Mouse (Mus musculus): ENCODE results near the gene Med15. TPM values are rescaled to one million over a fixed set of nuclear protein-coding genes. Genes with fewer than 3 reads are reported as not detected.
A peak's percentile ranks its signal among the peaks of the same experiment; 100 is the strongest.
"Not testable (repeated sequence)": the region's sequence is repeated elsewhere in the genome, so short reads cannot be mapped to it uniquely, and the experiment has no call there.

Med15 gene
- polyA plus RNA-seq, 1 experiment from 2014 or later = 19.4 TPM

GRCm38 (mm10) chr16:17616212-17616611 is 116.5 kb downstream of the Med15 start:
- Histone ChIP-seq H3K4me2 (replicated peaks; ENCODE audit: low read depth) (no peak overlapping the region), H3K9ac (ENCODE audit: low read length) (no peak overlapping the region), H3K4me3 (ENCODE audit: low read depth, low read length) (no peak overlapping the region), H3K4me1 (replicated peaks; ENCODE audit: control insufficient read depth, insufficient read depth) (no peaks in the 10 kb centered on the region), H3K27ac (replicated peaks) (no peak overlapping the region), H3K27me3 (ENCODE audit: control insufficient read depth, insufficient read depth, low read length) (no peaks in the 10 kb centered on the region), H3K36me3 (ENCODE audit: control insufficient read depth, insufficient read depth, low read length) (no peaks in the 10 kb centered on the region), H3K9me3 (ENCODE audit: control insufficient read depth, low read length) (no peaks in the 10 kb centered on the region)
- WGBS = 69% methylated on average over 5 of the region's 5 CpGs
- ATAC-seq (ENCODE audit: low FRiP score, low TSS enrichment) (no peak), DNase-seq (ENCODE audit: low spot score) (no peak)
- TF ChIP-seq CTCF (IDR thresholded peaks at IDR 0.05; ENCODE audit: low read depth) (no peak), EP300 (optimal IDR thresholded peaks at IDR 0.05) (no peak)

- H3K9me3 ChIP-seq (ENCODE audit: control insufficient read depth, low read length); H3K4me3 ChIP-seq (ENCODE audit: low read depth, low read length); H3K27me3 ChIP-seq (ENCODE audit: control insufficient read depth, insufficient read depth, low read length); H3K36me3 ChIP-seq (ENCODE audit: control insufficient read depth, insufficient read depth, low read length); DNase-seq (ENCODE audit: low spot score); H3K4me1 ChIP-seq (replicated peaks; ENCODE audit: control insufficient read depth, insufficient read depth); H3K27ac ChIP-seq (replicated peaks); ATAC-seq (ENCODE audit: low FRiP score, low TSS enrichment); H3K9ac ChIP-seq (ENCODE audit: low read length); H3K4me2 ChIP-seq (replicated peaks; ENCODE audit: low read depth): not testable (repeated sequence)
- peak; percentile 70 for TF ChIP-seq CTCF (IDR thresholded peaks at IDR 0.05; ENCODE audit: low read depth)
- WGBS = 91% methylated on average over 6 of the region's 6 CpGs
Observed at GRCm38 (mm10) chr16:17614740-17615139, 118.0 kb downstream of the Med15 start.

GRCm38 (mm10) chr16:17611383-17611782 is 121.3 kb downstream of the Med15 start:
- no peak for ATAC-seq (ENCODE audit: low FRiP score, low TSS enrichment)
- H3K27me3 ChIP-seq (ENCODE audit: control insufficient read depth, insufficient read depth, low read length) = no peaks in the 10 kb centered on the region
- no peak for DNase-seq (ENCODE audit: low spot score)
- H3K27ac ChIP-seq (replicated peaks) = no peak overlapping the region
- H3K36me3 ChIP-seq (ENCODE audit: control insufficient read depth, insufficient read depth, low read length) = no peaks in the 10 kb centered on the region
- TF ChIP-seq CTCF (IDR thresholded peaks at IDR 0.05; ENCODE audit: low read depth) (no peak), EP300 (optimal IDR thresholded peaks at IDR 0.05) (no peak)
- WGBS = 53% methylated on average over 4 of the region's 4 CpGs
- no peak overlapping the region for H3K9ac ChIP-seq (ENCODE audit: low read length)
- H3K4me1 ChIP-seq (replicated peaks; ENCODE audit: control insufficient read depth, insufficient read depth) = no peaks in the 10 kb centered on the region
- H3K9me3 ChIP-seq (ENCODE audit: control insufficient read depth, low read length) = no peaks in the 10 kb centered on the region
- H3K4me3 ChIP-seq (ENCODE audit: low read depth, low read length) = no peak overlapping the region
- no peak overlapping the region for H3K4me2 ChIP-seq (replicated peaks; ENCODE audit: low read depth)

DNA sequence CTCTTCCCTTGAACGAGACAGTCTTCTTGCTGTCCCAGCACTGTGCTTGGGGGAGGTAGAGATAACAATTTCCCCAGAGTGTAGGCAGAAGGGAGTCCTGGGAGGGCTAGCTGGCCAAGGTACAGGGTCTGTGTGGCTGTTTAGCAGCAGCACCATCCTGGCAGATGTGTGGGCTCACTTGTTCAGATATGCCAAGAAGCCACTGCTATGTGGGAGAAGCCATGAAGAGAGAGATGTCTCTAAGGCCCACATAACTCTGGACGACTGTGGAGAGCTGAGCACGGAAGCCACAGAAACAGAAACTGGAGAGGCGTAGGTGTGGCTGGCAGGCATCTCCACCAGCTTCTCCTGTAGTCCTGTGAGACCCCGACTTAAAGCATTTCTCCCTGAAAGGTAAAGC is 127.0 kb downstream of the Med15 start:
- Histone ChIP-seq H3K27me3 (ENCODE audit: control insufficient read depth, insufficient read depth, low read length) (no peaks in the 10 kb centered on the region), H3K4me1 (replicated peaks; ENCODE audit: control insufficient read depth, insufficient read depth) (no peaks in the 10 kb centered on the region), H3K9ac (ENCODE audit: low read length) (no peak overlapping the region), H3K36me3 (ENCODE audit: control insufficient read depth, insufficient read depth, low read length) (no peaks in the 10 kb centered on the region), H3K27ac (replicated peaks) (no peak overlapping the region), H3K4me3 (ENCODE audit: low read depth, low read length) (no peak overlapping the region), H3K9me3 (ENCODE audit: control insufficient read depth, low read length) (no peaks in the 10 kb centered on the region), H3K4me2 (replicated peaks; ENCODE audit: low read depth) (no peak overlapping the region)
- ATAC-seq (ENCODE audit: low FRiP score, low TSS enrichment) (no peak), DNase-seq (ENCODE audit: low spot score) (no peak)
- TF ChIP-seq CTCF (IDR thresholded peaks at IDR 0.05; ENCODE audit: low read depth) (no peak), EP300 (optimal IDR thresholded peaks at IDR 0.05) (no peak)
- WGBS = 73% methylated on average over 5 of the region's 5 CpGs

GRCm38 (mm10) chr16:17604941-17605340 is 127.8 kb downstream of the Med15 start:
- DNase-seq (ENCODE audit: low spot score) (no peak), ATAC-seq (ENCODE audit: low FRiP score, low TSS enrichment) (no peak)
- no peak for TF ChIP-seq CTCF (IDR thresholded peaks at IDR 0.05; ENCODE audit: low read depth)
- TF ChIP-seq EP300 (optimal IDR thresholded peaks at IDR 0.05) = no peak
- Histone ChIP-seq H3K4me1 (replicated peaks; ENCODE audit: control insufficient read depth, insufficient read depth) (no peaks in the 10 kb centered on the region), H3K27ac (replicated peaks) (no peak overlapping the region), H3K4me2 (replicated peaks; ENCODE audit: low read depth) (no peak overlapping the region), H3K27me3 (ENCODE audit: control insufficient read depth, insufficient read depth, low read length) (no peaks in the 10 kb centered on the region), H3K9me3 (ENCODE audit: control insufficient read depth, low read length) (no peaks in the 10 kb centered on the region), H3K9ac (ENCODE audit: low read length) (no peak overlapping the region), H3K4me3 (ENCODE audit: low read depth, low read length) (no peak overlapping the region), H3K36me3 (ENCODE audit: control insufficient read depth, insufficient read depth, low read length) (no peaks in the 10 kb centered on the region)
- 51% methylated on average over 4 of the region's 4 CpGs for WGBS

Other genes starting within 250 kb of the Med15 start
- gene Aifm3, start 243.3 kb downstream of the Med15 start, polyA plus RNA-seq (2015; fragmentation: Nextera tagmentation; extraction: Ambion mirVana) = 0.51 and 0.61 TPM in 2 replicates
- gene Lztr1, start 224.2 kb downstream of the Med15 start, polyA plus RNA-seq (2015; fragmentation: Nextera tagmentation; extraction: Ambion mirVana) = 27.3 and 34.4 TPM in 2 replicates
- 41.0 and 42.4 TPM in 2 replicates for gene Thap7, start 201.8 kb downstream of the Med15 start, polyA plus RNA-seq (2015; fragmentation: Nextera tagmentation; extraction: Ambion mirVana)
- gene Lrrc74b, start 171.6 kb downstream of the Med15 start, polyA plus RNA-seq (2015; fragmentation: Nextera tagmentation; extraction: Ambion mirVana) = 0.33 TPM in 2 replicates
- 1.5 and 1.7 TPM in 2 replicates for gene P2rx6, start 171.0 kb downstream of the Med15 start, polyA plus RNA-seq (2015; fragmentation: Nextera tagmentation; extraction: Ambion mirVana)
- gene Slc7a4, start 149.7 kb downstream of the Med15 start, polyA plus RNA-seq (2015; fragmentation: Nextera tagmentation; extraction: Ambion mirVana) = 22.8 and 24.4 TPM in 2 replicates
- 7.7 and 9.7 TPM in 2 replicates for gene Smpd4, start 113.5 kb downstream of the Med15 start, polyA plus RNA-seq (2015; fragmentation: Nextera tagmentation; extraction: Ambion mirVana)
- gene Ccdc74a, start 86.4 kb downstream of the Med15 start, polyA plus RNA-seq (2015; fragmentation: Nextera tagmentation; extraction: Ambion mirVana) = 4.8 and 4.9 TPM in 2 replicates
- 32.0 and 34.0 TPM in 2 replicates for gene Klhl22, start 26.7 kb upstream of the Med15 start, polyA plus RNA-seq (2015; fragmentation: Nextera tagmentation; extraction: Ambion mirVana)
- 7.8 and 10.7 TPM in 2 replicates for gene Scarf2, start 64.4 kb upstream of the Med15 start, polyA plus RNA-seq (2015; fragmentation: Nextera tagmentation; extraction: Ambion mirVana)
- gene B830017H08Rik, start 100.2 kb upstream of the Med15 start, polyA plus RNA-seq (2015; fragmentation: Nextera tagmentation; extraction: Ambion mirVana) = not detected in 2 replicates
- gene Car15, start 105.5 kb upstream of the Med15 start, polyA plus RNA-seq (2015; fragmentation: Nextera tagmentation; extraction: Ambion mirVana) = 0.63 and 1.3 TPM in 2 replicates
- 0.07 TPM in 1 of 2 replicates, not detected in the other for gene Gm20518, start 158.8 kb upstream of the Med15 start, polyA plus RNA-seq (2015; fragmentation: Nextera tagmentation; extraction: Ambion mirVana)
- gene Tssk1, start 161.3 kb upstream of the Med15 start, polyA plus RNA-seq (2015; fragmentation: Nextera tagmentation; extraction: Ambion mirVana) = 0.06 and 0.11 TPM in 2 replicates
- 38.8 and 40.7 TPM in 2 replicates for gene Dgcr2, start 165.7 kb upstream of the Med15 start, polyA plus RNA-seq (2015; fragmentation: Nextera tagmentation; extraction: Ambion mirVana)
- gene Tssk2, start 165.7 kb upstream of the Med15 start, polyA plus RNA-seq (2015; fragmentation: Nextera tagmentation; extraction: Ambion mirVana) = 0.07 TPM in 1 of 2 replicates, not detected in the other
- 15.6 and 17.0 TPM in 2 replicates for gene Ess2, start 178.5 kb upstream of the Med15 start, polyA plus RNA-seq (2015; fragmentation: Nextera tagmentation; extraction: Ambion mirVana)
- gene Gsc2, start 182.2 kb upstream of the Med15 start, polyA plus RNA-seq (2015; fragmentation: Nextera tagmentation; extraction: Ambion mirVana) = 0.21 and 0.23 TPM in 2 replicates
- gene Slc25a1, start 195.3 kb upstream of the Med15 start, polyA plus RNA-seq (2015; fragmentation: Nextera tagmentation; extraction: Ambion mirVana) = 219 and 245 TPM in 2 replicates
- gene Vpreb2, start 247.5 kb upstream of the Med15 start, polyA plus RNA-seq (2015; fragmentation: Nextera tagmentation; extraction: Ambion mirVana) = not detected in 2 replicates

All from stomach, postnatal 0 days (tissue).